Mouse (Mus musculus) embryo, embryonic 11.5 days (tissue): ENCODE data around the gene Otud4.

Experiments used
- DNase-seq: peaks from one replicate; pipeline ENCODE4 v3.0.0-alpha.2; 2012; ENCODE audit warnings: low read depth, low spot score

Otud4 gene

DNA sequence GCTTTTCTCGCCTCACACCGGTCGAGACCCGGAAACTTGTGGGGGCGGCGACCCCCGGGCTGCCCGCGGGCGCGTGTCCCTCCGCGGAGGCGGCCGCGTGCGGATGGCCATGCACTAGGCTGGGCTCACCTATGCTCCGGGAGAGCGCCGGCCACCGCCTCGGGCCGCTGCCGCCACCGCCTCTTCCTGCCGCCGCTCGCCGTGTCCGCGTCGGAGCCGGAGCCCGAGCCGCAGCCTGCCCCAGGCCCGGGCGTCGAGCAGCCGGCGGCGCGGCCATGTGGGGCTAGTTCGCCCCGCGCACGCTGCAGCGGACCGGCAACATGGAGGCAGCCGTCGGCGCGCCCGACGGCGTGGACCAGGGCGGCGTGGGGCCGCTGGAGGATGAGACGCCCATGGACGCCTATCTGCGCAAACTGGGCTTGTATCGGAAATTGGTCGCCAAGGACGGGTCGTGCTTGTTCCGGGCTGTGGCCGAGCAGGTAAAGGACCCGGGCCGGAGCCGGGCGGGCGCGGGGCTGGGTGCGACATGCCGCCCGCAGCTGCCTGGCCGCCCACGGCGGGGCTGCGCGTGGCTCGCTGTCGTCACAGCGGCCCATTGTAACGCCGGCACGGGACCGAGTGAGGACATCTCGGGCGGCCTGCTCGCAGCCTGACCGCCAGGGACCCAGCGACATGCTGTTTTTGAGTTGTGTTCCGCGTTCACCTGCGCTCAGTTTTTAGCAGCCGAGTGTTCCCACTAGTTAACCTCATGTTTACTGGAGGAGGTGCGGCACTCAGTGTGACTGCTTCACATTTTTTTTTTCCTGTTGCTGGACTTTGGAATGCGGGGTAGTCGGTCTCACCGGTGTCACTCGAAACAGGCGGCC, at the start of gene Otud4:
Gene Otud4 (plus strand): TSS at position 33 of the 866 bp plus-strand sequence.
- DNase-seq = no peak

DNA sequence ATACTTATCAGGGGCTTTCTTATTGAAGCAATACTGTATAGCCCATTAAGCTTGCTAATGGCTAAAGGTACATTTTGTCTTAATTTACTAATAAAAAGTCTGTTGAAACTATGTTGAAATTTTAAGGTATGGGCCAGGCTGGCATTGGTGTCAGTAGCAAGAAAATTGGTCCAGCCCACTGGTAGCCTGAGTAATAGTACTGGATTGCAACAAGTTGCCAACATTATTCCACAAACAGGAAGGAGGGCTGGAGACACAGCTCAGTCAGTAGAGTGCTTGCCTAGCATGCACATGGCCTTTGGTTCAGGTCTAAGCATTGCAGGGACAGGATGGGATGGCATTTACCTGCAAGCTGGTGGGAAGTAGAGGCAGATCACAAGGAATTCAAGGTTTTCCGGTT, 38.5 kb upstream of the Otud4 start:
- no peak for DNase-seq

DNA sequence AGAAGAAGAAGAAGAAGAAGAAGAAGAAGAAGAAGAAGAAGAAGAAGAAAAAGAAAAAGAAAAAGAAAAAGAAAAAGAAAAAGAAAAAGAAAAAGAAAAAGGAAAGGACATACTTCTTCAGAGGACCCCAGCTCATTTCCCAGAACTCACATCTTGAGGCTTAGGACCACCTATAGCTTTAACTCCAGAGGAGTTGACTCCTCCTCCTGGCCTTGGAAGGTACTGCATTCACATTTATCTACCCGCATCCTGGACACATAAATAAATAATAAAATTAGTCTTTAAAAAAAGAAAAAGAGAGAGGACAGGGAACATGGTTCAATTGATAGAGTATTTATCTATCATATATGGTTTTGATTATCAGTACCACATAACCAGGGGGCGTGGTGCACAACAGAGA, 36.2 kb upstream of the Otud4 start:
- DNase-seq = peak; percentile 37

DNA sequence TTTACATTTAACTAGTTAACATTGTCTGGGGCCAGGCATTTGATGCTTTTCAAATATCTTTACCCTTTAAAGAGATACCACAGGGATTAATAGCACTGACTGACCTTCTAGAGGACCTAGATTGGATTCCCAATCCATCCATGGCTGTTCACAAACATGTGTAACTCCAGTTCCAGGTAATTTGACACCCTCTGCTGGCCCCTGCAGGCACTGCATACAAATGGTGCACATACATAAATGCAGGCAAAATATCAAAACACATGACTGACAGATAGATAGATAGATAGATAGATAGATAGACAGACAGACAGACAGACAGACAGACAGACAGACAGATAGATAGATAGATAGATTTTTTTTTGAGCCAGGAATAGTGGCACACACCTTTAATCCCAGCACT, 33.2 kb upstream of the Otud4 start:
- DNase-seq = no peak

DNA sequence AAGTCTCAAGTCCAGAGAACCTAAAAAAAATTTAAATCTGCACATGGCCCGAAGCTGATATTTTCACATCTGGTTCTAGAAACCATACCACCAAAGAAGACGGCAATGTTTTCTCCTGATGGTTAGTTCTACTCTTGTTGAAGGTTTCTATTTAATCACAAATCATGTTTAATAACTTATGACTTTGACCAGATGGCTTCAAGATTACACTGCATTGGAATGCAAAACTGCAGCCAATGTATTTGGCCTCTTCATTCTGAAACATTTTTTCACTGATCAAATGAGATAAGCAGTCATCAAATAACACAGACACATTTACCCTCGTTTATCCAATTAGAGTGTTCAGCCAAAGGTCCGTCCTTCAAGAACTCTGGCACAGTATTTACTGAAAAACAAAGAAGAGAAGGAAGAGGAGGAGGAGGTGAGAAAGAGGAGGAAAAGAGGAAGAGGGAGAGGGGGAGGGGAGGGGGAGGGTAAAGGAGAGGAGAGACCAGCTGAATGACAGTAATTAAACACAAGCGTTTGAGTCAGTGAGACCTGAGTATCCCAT, 32.6 kb upstream of the Otud4 start:
- DNase-seq = no peak

DNA sequence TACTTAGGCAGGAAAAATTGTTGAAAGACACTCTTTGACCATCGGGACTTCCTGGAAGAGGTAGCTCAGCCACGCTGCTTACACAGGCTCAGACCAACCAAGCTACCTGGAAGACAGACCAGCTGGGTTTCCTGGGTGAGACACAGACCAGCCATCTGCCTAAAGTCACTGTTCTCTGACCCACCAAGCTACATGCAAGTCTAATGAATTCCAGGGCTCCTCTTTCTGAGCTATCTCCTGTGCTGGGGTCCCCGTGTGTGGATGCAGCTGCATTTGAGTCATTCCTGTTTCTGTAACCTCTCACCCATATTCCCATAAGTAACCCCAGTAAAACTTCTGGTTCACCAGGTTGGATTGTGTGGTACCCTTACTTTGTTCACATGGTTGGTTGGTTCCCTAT, 30.7 kb upstream of the Otud4 start:
- no peak for DNase-seq

DNA sequence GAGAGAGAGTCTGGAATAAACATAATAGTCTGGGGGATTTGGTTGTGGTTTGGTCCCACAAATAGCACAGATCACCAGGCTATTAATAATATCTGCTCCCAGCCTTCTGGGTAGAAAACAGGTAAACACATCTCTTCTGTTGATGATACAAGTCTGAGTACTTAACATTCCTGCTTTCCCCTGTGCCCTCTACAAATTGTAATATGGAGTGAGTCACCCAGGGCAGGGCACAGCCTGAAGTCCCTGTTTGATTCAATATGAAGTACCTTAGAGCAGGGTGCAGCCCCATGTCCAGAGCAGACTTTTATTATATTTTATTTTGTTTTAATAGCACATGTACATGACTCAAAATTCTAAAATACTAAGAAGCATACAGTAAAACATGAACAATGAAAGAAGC, 29.1 kb upstream of the Otud4 start:
- no peak for DNase-seq

DNA sequence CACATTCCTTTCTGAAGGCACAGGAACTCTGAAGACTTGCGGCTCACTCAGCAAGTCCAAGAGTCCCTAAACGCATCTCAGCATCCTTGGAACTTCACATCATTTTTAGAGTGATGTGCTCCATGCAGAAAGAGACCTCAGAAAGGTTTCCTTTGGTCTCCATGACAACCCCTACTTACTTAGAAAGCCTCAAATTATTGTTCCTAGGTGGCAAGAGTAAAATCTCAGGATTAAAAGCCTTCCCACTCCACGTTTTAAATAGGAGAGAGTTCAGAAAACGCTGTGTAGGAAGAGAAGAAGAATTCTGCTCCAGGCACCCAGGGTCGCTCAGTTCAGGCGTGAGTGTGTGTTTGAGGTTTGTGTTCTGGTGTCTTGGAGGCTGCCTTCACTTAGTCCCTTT, 27.1 kb upstream of the Otud4 start:
- DNase-seq = no peak

DNA sequence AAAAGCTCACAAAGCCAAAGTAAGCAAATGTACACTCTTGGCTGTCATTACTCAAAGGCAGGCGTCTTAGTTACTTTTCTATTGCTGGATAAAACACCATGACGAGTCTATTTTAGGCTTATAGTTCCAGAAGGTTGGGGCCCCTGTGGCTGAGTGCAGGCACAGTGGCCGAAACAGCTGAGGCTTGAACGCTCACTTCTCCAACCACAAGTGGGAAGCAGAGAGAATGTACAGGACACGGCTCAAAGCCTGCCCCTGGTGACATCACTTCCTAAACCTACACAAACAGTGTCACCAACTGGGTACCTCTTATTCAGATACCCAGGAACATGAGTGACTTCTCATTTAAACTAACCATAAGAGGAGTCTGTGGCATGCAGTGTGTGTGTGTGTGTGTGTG, 26.5 kb upstream of the Otud4 start:
- DNase-seq = no peak

DNA sequence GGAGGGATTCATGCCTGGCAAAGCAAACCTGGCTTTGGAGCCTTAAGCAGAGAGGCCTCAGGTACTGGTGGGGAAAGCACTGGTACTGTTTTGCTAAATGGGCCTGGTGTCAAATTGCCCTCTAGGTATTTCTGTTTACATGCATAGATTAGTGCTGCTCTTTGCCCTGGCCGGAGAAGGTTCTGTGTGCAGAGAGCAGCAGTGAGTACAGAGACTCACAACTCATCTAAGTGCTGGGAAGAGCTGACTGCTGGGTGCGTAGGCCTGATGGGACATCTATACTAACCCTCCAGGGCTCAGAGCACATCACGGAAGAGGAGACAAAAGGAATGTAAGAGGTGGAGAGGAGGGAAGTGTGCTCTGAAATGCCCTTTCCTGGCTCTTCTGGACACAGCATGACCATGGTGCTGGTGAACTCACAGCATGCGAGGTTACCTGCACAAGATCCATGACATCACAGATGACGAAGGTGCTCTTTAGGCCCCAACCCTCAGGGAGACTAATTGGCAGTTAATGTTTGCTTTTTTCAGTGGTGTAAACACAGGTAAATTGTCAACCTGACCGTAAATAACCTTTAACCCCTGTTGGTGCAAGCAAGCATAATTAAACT, 23.6 kb upstream of the Otud4 start:
- DNase-seq = no peak

DNA sequence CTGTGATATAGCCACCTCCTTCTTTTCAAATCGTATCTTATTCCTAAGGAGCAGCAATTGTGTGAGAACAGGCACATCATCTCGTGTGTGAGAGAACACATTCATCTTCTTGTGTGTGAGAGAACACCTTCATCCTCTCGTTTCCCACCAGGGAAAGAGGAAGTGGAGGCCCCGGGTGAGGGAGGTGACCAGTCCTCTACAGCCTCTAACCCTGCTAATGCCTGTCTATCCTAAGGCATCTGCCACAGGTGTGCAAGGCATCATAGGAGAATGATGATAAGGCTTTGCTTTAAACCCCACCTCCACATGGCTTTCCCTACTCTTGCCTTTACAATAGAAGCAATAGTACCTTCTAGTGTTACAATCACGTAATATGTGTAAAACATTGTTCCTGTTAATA, 20.5 kb upstream of the Otud4 start:
- no peak for DNase-seq

DNA sequence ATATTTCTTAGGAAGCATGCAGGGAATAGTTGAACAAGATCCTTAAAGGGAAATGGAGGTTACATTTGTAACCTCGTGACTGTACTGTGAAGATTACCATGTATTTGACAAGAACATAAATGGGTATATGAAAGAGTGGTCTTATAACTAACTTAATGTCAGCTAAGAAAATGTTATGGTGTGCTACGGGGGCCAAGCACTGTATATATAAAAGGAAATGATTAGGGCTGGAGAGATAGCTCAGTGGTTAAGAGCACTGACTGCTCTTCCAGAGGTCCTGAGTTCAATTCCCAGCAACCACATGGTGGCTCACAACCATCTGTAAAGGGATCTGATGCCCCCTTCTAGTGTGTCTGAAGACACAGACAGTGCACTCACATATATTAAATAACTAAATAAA, 20.1 kb upstream of the Otud4 start:
- no peak for DNase-seq

DNA sequence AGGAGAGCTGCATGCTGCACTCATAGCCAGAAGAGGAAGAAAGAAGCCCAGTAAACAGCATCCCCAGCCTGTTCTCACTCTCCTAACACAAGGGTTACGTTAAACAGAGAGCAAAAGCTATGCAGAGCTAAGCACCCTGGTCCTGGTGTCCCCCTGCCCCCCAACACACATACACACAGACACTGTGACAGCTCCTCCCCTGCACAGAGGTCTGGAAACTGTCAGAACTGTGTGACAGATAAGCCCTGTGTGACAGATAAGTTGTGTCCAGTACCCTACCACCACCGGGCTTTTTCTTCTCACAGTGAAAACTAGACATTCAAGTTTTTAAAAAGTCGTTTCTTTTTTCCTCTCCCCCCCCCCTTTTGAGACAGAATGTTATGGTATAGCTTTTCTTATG, 19.4 kb upstream of the Otud4 start:
- no peak for DNase-seq

DNA sequence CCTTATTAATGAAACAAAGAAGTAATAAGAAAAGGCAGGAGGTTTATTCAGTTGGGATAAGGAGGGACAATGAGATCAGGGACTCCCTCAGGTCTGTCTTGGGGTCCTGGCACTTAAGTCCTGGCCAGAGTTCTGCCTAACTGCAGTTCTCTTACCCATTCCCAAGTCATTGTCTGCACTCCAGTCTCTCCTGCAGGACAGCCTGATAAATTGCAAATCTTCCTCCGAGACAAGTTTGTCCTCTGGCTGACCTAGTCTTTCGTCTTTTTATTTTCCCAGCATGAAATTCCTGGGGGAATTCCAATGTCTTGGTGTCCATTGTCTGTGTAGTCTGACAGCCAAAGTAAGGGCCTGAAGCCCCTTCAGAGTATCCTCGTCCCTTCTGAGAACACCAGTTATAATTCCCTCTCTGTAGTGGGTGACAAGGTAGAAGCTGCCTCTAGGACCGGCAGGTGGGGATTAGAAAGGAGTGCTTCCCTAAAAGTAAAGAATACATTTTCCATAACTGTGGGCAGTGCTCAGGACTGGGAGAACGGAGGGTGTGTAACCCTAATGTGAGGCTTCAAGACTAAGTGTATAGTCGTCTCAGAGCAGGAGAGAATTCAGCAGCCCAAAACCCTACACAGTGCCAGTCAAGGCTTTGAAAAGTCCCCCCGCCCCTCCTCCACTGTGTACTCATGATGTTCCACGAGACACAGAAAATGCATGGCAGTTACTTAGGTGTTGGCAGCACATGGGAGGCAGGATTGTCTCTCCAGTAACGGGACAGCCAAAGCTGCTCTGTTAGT, 18.7 kb upstream of the Otud4 start:
- DNase-seq = no peak

DNA sequence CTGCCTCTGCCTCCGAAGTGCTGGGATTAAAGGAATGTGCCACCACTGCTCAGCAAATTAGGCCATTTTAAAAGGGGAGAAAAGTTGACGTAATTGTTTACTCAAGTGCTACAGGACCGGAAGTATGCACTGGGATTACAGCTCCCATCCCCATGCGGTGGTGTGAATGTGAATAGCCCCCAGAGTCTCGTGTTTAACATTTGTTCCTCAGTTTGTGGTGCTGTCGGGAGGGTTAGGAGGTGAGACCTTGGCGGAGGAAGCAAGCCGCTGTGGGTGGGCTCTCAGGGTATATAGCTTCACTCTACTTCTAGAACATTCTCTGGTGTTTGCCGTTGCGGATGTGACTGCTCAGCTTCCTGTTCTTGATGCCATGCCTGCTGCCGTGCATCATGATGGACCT, 17.1 kb upstream of the Otud4 start:
- no peak for DNase-seq

DNA sequence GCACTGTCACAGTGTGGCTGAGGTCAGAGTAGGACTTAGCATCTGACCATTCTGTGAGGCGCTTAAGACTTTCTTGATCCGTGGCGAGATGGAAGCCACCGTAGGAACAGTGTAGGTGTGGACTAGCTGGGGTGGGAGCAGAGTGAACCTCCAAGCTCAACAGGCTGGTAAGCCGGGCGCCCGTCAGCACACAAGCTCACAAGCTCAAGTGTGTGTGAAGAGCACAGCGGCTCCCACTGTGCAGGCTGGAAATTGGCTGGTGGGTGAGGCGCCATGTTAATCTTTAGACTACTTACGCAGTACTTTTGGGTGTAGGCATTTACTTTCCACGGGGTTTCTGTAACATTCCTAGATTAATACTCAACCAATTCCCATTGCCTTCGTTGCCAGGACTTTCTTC, 16.1 kb upstream of the Otud4 start:
- DNase-seq = no peak

DNA sequence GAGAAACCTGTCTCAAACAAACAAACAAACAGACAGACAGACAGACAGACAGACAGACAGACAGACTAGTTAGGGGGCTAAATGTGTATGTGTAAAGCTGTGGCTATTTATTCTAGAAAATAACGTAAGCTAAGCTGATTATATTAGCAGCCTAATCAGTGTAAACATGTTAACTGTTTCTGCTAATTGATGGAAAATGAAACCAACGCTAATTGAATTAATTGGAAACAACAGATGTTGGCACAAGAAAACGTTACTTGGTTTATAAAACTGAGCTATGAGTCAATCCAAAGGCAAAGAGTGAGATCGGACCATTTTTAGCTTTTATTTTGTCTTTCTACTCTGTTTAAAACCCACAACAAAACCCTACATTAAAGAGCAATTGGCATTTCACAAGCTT, 15.0 kb upstream of the Otud4 start:
- DNase-seq = no peak

DNA sequence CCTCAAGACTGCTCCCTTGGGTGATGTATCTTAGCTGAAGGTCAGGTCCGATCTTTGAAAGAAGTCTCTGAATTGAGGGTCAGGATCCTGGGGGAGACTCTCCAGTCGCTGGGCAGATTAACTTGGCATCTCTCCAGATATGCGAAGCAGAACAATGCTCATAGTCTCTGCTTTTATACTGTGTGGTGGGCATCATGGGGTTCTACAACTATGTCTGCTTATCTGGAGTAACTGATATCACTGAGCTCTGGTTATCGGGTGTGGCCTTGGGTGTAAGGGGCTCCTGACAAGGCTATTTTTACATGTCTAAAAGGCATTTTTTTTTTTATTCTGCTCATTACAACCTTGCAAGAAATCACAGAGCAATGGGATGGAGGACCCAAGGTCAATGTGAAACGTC, 13.2 kb upstream of the Otud4 start:
- DNase-seq = no peak

DNA sequence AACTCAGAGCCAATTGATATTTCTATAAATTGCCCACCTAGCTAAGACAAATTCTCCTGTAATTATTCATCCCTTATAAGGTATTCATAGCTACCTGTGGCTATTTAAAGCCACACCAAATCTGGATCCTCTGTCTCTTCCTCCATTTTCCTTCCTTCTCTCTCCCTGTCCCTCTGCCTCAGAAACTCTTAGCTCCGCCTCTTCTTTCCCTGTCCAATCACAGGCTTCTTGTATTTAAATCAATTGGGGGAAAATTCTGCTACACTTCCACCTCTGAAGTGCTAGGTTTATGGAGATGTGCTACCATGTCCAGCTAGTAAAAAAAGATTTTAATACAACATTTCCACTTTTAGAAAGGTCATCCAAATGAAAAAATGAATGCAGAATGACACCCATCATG, 3.9 kb upstream of the Otud4 start:
- no peak for DNase-seq

DNA sequence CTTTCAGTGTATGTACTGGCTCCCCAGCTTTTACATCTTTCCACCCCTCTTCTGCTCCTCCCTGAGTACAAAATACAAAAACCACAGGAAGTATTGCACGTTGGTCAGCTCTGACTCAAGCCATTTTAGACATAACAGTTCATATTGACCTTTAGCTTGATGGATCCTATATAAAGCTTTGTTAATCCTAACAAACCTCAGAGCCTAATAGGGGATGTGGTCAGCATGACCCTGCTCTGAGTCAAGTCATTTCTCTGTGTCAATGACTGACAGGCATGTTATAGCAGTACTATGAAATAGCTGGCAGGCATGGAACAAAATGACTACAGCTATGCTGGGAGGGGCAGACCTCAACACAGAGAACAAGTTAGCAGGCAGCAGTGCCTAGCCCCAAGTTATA, 3.3 kb upstream of the Otud4 start:
- no peak for DNase-seq

DNA sequence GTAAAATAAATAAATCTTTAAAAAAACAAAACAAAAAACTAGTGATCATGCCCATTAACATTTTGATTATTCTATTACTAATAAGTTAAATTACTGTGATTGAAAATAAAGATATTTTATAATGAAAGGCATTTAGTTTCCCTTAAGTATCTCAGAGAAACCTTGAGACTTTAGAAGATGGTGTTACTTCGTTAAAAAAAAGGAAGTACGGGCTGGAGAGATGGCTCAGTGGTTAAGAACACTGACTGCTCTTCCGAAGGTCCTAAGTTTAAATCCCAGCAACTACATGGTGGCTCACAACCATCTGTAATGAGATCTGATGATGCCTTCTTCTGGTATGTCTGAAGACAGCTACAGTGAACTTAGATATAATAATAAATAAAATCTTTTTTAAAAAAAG, 2.2 kb upstream of the Otud4 start:
- no peak for DNase-seq

DNA sequence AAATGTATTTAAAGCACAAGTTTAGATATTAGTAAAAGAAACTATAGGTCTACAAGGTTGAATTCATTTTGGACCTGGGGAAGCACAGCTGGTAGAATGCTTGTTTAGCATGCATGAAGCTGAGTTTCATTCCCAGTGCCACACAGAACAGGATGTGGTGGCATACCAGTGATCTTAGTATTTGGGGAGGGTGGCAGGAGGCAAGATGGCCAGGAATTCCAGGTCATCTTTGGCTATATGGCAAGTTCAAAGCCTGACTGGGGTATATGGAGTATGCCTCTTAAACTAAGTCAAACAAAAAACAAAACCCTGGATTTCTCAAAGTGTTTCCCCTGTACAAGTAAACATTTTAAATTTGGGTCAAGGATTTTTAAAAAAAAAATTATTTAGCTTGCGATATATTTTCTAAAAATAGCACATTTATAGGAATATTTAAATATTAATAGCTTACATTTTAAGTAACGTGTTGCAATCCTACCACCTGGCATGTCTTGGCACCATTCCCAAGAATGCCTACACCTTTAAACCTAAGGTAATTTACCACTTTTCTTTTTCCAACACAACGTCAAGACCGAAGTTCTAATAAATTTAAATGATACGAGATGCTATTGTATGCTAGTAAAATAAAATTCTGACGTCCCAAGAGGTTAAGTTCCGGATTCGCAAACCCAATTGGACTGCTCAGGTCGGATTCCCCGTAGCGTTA, 1.3 kb upstream of the Otud4 start:
- no peak for DNase-seq
